Mouse (Mus musculus) liver, embryonic 15.5 days (tissue): Measurements from ENCODE around the gene Oprl1. TPM values are rescaled to one million over a fixed set of nuclear protein-coding genes. Genes with fewer than 3 reads are reported as not detected.

Experiments used
- ATAC-seq: fragments of 200-750 bp; cut with Nextera tagmentation; 2 replicates; pipeline ENCODE4 v1.8.0; 2017; ENCODE audit warnings: moderate number of reproducible peaks, mild to moderate bottlenecking, moderate library complexity; ENCODE audit not compliant: insufficient read depth
- H3K27ac ChIP-seq: fragments of 300-500 bp; sonication (generic); replicated peaks from 2 replicates; pipeline ENCODE4 v1.5.1; 2015; ENCODE audit warnings: mild to moderate bottlenecking, inconsistent platforms
- H3K27me3 ChIP-seq: fragments of 300-500 bp; sonication (generic); 2 replicates; pipeline ENCODE4 v1.6.1; 2015; ENCODE audit warnings: mild to moderate bottlenecking, inconsistent platforms
- H3K36me3 ChIP-seq: fragments of 300-500 bp; sonication (generic); replicated peaks from 2 replicates; pipeline ENCODE4 v1.6.1; 2015; ENCODE audit warnings: moderate library complexity, mild to moderate bottlenecking, inconsistent platforms
- H3K4me1 ChIP-seq: fragments of 300-500 bp; sonication (generic); replicated peaks from 2 replicates; pipeline ENCODE4 v1.6.1; 2015; ENCODE audit warnings: inconsistent platforms
- H3K4me2 ChIP-seq: fragments of 300-500 bp; sonication (generic); 2 replicates; pipeline ENCODE4 v1.6.1; 2015; ENCODE audit warnings: moderate library complexity, mild to moderate bottlenecking, inconsistent platforms
- H3K4me3 ChIP-seq: fragments of 300-500 bp; sonication (generic); replicated peaks from 2 replicates; pipeline ENCODE4 v1.5.1; 2015; ENCODE audit warnings: mild to moderate bottlenecking, inconsistent platforms
- H3K9ac ChIP-seq: fragments of 300-500 bp; sonication (generic); 2 replicates; pipeline ENCODE4 v1.6.1; 2015; ENCODE audit warnings: moderate library complexity, mild to moderate bottlenecking, inconsistent platforms
- H3K9me3 ChIP-seq: fragments of 300-500 bp; sonication (generic); replicated peaks from 2 replicates; pipeline ENCODE4 v1.6.1; 2016; ENCODE audit warnings: inconsistent platforms
- WGBS: fragments of 180-500 bp; shearing (Covaris S2); methylation state at CpG from one replicate; pipeline ENCODE4 v1.1.7; 2015; ENCODE audit warnings: mixed read lengths; ENCODE audit not compliant: insufficient replicate concordance; 5-methylcytosine and 5-hydroxymethylcytosine counted together
- polyA plus RNA-seq: library from polyadenylated mRNA; unstranded; fragments of >200 nt; fragmentation: Nextera tagmentation; extraction: Ambion mirVana; gene quantifications from 2 replicates; pipeline ENCODE4 v1.2.1, GENCODE M21; 2015

Gene Oprl1
- polyA plus RNA-seq, 1 experiment from 2014 or later = 0.23 TPM

DNA sequence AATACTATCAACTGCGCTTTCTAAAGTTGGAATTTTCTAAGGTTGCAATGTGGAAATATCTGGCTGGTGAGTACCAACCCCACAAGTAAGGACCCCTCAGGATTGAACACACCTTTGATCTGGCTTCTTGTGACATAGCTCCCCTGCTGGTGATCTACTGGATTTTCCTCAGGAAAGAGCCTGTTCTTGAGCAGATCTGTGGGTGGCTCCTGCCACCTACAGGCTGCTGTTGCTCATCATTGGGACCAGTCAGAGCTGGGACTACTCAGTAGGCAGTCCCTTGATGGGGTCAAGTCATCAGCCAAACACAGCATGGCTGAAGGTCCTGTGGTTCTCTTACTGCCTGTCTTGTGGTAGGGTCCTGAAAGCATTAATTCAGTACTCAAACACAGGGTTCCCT, 36.0 kb upstream of the Oprl1 start:
- Histone ChIP-seq H3K9ac (no peak overlapping the region), H3K9me3 (no peaks in the 10 kb centered on the region), H3K27me3 (peaks cover 34% of the 10 kb centered on the region), H3K36me3 (no peaks in the 10 kb centered on the region), H3K4me1 (peaks cover 33% of the 10 kb centered on the region), H3K4me3 (no peak overlapping the region), H3K4me2 (no peak overlapping the region; the same call in 1 of the 2 replicates), H3K27ac (no peak overlapping the region)
- 59% methylated on average over 1 of the region's 1 CpGs for WGBS
- peak; percentile 53 for ATAC-seq

DNA sequence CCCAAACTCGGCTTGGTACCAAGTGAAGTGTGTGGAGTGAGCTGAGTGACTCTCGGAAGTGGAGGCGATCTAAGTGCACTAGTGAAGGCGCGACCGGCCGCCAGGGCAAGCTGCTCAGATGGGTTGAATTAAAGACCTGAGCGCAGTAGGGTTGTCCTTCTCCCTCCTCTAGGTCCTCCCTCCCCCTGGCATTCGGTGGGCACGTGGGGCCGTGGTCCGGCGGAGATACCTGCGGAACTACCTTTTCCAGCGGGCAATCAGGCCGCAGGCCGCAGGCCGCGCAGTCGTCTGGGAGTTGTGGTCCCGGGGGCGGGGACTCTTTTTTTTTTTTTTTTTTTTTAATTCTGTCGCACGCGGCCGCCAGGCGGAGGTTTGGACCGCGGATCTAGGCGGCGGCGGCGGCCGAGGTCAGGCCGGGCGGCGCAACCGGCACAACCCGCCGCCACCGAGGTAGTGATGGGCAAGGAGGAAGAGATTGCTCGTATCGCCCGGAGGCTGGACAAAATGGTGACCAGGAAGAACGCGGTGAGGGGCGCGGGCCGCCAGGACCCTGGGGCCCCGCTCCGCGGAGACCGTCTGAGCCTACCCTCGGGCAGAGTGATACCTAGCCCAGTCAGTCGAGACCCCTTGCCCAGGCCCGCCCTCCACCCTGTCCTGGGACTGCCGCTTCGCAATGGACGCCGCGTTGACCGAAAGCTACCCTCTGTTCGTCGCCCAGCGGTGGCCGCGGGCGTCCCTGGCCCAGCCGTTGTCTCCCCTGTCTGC, 34.7 kb upstream of the Oprl1 start, which contains the start of gene Tcea2:
Gene Tcea2, plus strand, starts transcription at position 360 of the 765 bp plus-strand sequence.
- Histone ChIP-seq H3K4me1 (peaks cover 32% of the 10 kb centered on the region), H3K27me3 (peaks cover 21% of the 10 kb centered on the region), H3K36me3 (no peaks in the 10 kb centered on the region; the same call in 1 of the 2 replicates), H3K4me2 (peak within 1 kb of the TSS; percentile 81), H3K4me3 (peak within 1 kb of the TSS; percentile 60), H3K9me3 (no peaks in the 10 kb centered on the region), H3K27ac (no peak within 1 kb of the TSS), H3K9ac (peak within 1 kb of the TSS; percentile 54)
- under 1% methylated on average over 62 of the region's 69 CpGs for WGBS
- ATAC-seq = peak; percentile 22; the same call in 1 of the 2 replicates

DNA sequence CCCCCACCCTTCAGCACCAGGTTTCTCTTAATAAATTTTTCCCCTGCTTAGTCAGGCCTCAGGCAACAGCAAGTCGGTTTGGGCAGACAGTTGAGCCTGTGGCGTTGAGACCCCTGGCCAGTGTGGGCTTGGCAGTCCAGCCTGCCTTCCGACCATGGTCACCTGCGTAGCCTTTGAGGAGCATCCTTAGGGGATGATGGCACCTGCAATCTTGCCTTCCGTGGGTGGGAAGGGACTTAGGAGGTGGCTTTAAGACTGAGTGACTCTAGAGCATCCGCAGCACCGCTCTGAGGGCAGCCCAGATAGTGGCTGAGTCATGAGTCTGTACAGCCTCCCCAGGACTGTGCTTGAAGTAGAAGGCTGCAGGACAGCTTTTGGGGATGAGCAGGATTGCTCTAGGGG, 34.1 kb upstream of the Oprl1 start:
- Histone ChIP-seq H3K4me3 (peak overlapping the region; percentile 60), H3K9me3 (no peaks in the 10 kb centered on the region), H3K9ac (peak overlapping the region; percentile 54), H3K4me1 (peaks cover 26% of the 10 kb centered on the region), H3K27ac (no peak overlapping the region), H3K4me2 (peak overlapping the region; percentile 81), H3K36me3 (no peaks in the 10 kb centered on the region; the same call in 1 of the 2 replicates), H3K27me3 (peaks cover 15% of the 10 kb centered on the region)
- no peak for ATAC-seq
- 14% methylated on average over 7 of the region's 7 CpGs for WGBS

DNA sequence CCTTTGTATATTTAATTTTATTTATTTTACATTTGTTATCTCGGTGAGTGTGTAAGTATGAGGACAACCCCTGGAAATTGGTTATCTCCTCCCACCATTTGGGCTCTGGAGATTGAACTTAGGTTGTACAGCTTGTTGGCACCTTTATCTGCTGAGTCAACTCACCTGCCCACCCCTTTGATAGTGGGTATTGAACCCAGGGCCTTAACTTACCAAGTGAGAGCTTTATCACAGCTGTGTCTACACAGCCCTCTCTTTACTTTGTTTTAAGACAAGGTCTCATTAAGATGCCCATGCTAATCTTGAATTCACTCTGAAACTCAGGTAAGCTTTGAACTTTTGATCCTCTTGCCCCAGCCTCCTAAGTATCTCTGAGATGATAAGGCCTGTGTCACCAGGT, 32.8 kb upstream of the Oprl1 start:
- no peak overlapping the region for H3K9ac ChIP-seq
- no peaks in the 10 kb centered on the region; the same call in 1 of the 2 replicates for H3K36me3 ChIP-seq
- H3K4me3 ChIP-seq = no peak overlapping the region
- no peak overlapping the region for H3K4me2 ChIP-seq
- H3K27ac ChIP-seq = no peak overlapping the region
- ATAC-seq = no peak
- H3K4me1 ChIP-seq = peaks cover 25% of the 10 kb centered on the region
- peaks cover 14% of the 10 kb centered on the region for H3K27me3 ChIP-seq
- 29% methylated on average over 1 of the region's 1 CpGs for WGBS
- no peaks in the 10 kb centered on the region for H3K9me3 ChIP-seq

DNA sequence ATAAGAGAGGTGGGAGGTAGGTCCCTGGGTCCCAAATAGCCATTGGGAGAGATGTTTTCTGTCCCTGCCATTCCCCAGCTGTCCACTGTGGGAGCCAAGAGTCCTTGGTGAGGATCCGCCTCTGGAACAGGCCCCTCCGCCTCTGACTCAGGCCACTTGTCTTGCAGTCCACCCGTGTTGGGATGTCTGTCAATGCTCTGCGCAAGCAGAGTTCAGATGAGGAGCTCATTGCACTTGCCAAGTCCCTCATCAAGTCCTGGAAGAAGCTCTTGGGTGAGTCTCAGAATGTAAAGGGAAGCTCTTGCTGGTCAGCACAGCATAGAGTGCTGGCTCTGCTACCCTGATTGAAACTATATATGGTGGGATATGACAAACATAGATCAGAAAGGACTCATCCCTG, 31.4 kb upstream of the Oprl1 start:
- no peak for ATAC-seq
- no peaks in the 10 kb centered on the region; the same call in 1 of the 2 replicates for H3K36me3 ChIP-seq
- 64% methylated on average over 4 of the region's 4 CpGs for WGBS
- H3K27me3 ChIP-seq = peaks cover 14% of the 10 kb centered on the region
- no peak overlapping the region for H3K4me3 ChIP-seq
- H3K9ac ChIP-seq = no peak overlapping the region
- no peak overlapping the region for H3K4me2 ChIP-seq
- no peaks in the 10 kb centered on the region for H3K9me3 ChIP-seq
- H3K27ac ChIP-seq = no peak overlapping the region
- H3K4me1 ChIP-seq = peaks cover 25% of the 10 kb centered on the region

DNA sequence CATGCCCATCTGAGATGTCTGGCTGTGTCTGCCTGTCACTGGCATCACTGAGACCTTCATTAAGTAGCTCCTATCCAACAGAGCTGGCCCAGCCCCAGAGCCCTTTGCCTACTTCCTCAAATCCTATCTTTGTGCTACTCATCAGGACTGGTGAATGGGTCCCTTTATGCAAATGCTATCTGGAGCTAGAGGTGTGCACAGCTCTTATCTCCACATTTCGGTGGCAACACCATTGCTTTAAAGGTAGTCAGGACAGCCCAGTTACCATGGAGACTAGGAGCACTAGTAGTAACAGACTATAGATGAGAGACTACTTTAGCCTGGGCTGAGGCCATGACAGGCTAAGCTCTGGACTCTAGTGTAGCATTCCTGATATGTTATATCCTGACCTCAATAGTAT, 30.1 kb upstream of the Oprl1 start:
- Histone ChIP-seq H3K4me3 (no peak overlapping the region), H3K9ac (no peak overlapping the region), H3K4me1 (peaks cover 17% of the 10 kb centered on the region), H3K36me3 (peaks cover 4% of the 10 kb centered on the region; the same call in 1 of the 2 replicates), H3K27ac (no peak overlapping the region), H3K27me3 (peaks cover 14% of the 10 kb centered on the region), H3K9me3 (no peaks in the 10 kb centered on the region), H3K4me2 (no peak overlapping the region)
- 21% methylated on average over 1 of the region's 1 CpGs for WGBS
- no peak for ATAC-seq

DNA sequence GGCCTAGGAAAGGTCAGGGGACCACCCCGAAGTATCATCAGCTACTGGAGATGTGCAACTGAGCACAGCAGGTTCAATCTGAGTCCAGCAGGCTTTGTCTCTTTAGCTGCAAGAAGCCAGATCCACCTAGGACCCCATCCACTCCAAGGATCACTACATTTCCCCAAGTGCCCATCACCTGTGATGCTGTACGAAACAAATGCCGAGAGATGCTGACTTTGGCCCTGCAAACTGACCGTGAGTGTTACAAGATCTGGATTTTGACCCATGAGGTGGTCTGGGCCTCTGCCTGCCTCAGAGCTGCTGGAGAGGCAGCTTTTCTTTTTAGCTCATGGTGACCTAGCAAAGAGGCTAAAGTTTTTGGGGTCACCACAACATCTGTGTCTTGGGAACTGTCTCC, 29.1 kb upstream of the Oprl1 start:
- WGBS = 67% methylated on average over 4 of the region's 4 CpGs
- no peak overlapping the region for H3K4me3 ChIP-seq
- H3K27ac ChIP-seq = no peak overlapping the region
- H3K27me3 ChIP-seq = peaks cover 8% of the 10 kb centered on the region
- no peak for ATAC-seq
- no peak overlapping the region for H3K4me2 ChIP-seq
- peaks cover 7% of the 10 kb centered on the region for H3K4me1 ChIP-seq
- peaks cover 4% of the 10 kb centered on the region; the same call in 1 of the 2 replicates for H3K36me3 ChIP-seq
- H3K9me3 ChIP-seq = no peaks in the 10 kb centered on the region
- H3K9ac ChIP-seq = no peak overlapping the region

DNA sequence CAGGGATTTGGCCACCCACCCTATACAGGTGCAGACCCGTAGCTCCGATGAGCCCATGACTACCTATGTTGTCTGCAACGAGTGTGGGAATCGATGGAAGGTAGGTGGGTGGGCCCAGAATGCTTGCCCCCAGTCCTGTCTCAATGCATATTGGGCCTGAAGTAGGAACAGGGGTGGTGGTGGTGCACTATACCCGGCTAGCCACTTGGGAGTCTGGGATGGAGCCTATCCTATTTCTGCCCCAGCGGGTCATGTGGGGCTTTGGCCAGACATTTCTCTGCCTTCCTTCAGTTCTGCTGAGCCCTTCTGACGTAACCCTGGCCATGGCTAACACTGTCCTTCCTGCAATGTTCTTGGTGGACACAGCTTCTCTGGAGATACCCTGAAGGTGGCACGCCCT, 27.2 kb upstream of the Oprl1 start:
- H3K4me2 ChIP-seq = no peak overlapping the region
- no peak for ATAC-seq
- WGBS = 71% methylated on average over 8 of the region's 8 CpGs
- no peak overlapping the region for H3K9ac ChIP-seq
- H3K36me3 ChIP-seq = peaks cover 4% of the 10 kb centered on the region; the same call in 1 of the 2 replicates
- H3K27me3 ChIP-seq = peaks cover 2% of the 10 kb centered on the region
- H3K4me3 ChIP-seq = no peak overlapping the region
- H3K9me3 ChIP-seq = no peaks in the 10 kb centered on the region
- no peaks in the 10 kb centered on the region; the same call in 1 of the 2 replicates for H3K4me1 ChIP-seq
- H3K27ac ChIP-seq = no peak overlapping the region

DNA sequence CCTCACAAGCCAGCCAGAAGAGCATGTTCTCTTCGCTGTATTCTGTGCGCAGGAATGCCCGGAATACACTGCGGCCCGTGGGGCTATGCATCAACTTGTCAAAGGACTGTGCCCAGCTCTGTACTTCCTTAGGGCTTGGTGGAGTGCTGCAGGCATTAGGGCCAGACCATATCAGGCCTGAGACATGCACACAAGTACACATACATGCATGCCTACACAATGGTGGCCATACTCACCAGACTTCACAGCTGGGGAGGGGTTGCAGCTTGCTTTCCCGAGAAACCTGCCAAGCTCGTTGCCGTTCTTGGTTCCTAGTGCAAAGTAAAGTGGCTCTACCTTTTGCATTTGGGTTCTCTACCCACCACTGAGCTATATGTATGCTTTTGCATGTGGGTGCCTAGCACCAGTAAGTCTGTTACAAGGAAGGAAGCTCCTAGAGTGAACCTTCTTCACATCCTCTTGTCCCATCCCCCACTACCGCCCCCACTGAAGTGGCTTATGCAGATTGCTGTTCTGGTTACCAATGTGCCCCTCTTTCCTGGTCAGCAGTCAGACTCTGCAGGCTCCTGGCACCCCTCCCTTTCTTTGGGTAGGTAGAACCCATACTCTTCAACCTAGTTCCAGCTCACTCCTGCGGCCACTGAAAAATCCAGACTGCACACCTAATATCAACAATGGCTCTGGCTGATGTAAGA, 25.2 kb upstream of the Oprl1 start:
- peaks cover 7% of the 10 kb centered on the region for H3K4me1 ChIP-seq
- H3K4me2 ChIP-seq = no peak overlapping the region
- peaks cover 4% of the 10 kb centered on the region; the same call in 1 of the 2 replicates for H3K36me3 ChIP-seq
- H3K4me3 ChIP-seq = no peak overlapping the region
- H3K27me3 ChIP-seq = peaks cover 22% of the 10 kb centered on the region
- 74% methylated on average over 10 of the region's 10 CpGs for WGBS
- no peak for ATAC-seq
- no peaks in the 10 kb centered on the region for H3K9me3 ChIP-seq
- H3K27ac ChIP-seq = no peak overlapping the region
- H3K9ac ChIP-seq = no peak overlapping the region

DNA sequence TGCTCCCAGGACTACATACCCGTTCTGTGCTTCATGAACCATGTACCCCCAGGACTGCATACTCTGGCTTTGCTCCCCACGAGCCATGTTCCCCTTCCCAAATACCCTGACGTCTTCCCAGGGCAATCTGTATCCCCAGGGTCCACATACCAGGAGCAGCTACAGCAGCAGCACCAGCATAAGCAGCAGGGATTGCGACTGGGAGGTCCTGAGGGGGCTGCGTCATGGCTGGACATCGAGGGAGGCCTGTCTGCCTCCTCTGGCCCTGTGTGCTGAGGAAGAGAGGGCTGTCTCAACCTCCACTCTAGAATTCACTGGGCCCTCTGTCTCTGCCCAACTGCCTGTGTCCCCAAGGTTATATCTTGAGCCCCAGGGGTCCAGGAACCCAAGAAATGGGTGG, 23.7 kb upstream of the Oprl1 start:
- Histone ChIP-seq H3K4me1 (peaks cover 7% of the 10 kb centered on the region), H3K27me3 (peaks cover 29% of the 10 kb centered on the region), H3K4me3 (peak overlapping the region; percentile 31), H3K9me3 (no peaks in the 10 kb centered on the region), H3K36me3 (0 out of 2 replicates have a peak, but pooled peaks cover 4% of the 10 kb centered on the region), H3K9ac (no peak overlapping the region), H3K27ac (0 out of 2 replicates have a peak overlapping the region, but pooled peaks have one; percentile 0), H3K4me2 (peak overlapping the region; percentile 74)
- ATAC-seq = no peak
- WGBS = 61% methylated on average over 6 of the region's 6 CpGs

DNA sequence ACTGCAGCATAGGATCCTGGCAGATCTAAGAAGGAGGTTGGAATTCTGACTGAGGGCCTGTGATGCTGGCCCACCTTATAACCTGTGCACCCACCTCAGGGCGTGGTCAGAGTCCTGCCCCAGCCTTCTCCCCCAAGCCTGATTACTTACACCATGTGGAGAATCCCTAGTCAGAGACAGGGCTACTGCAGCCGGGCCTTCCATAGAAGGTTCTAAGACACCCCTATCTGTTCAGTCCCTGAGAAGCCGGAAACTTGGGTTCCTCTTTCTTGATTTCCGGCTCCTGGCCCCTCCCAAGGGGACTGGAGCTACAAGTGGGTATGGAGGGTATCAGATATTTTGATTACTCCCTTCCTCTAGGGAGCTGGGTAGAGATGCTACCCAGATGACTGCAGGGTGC, 23.2 kb upstream of the Oprl1 start:
- no peak overlapping the region for H3K9ac ChIP-seq
- 0 out of 2 replicates have a peak, but pooled peaks cover 4% of the 10 kb centered on the region for H3K36me3 ChIP-seq
- 23% methylated on average over 4 of the region's 4 CpGs for whole genome bisulfite sequencing
- H3K9me3 ChIP-seq = no peaks in the 10 kb centered on the region
- peak overlapping the region; percentile 57 for H3K4me3 ChIP-seq
- H3K4me1 ChIP-seq = peaks cover 7% of the 10 kb centered on the region
- 0 out of 2 replicates have a peak overlapping the region, but pooled peaks have one; percentile 0 for H3K27ac ChIP-seq
- H3K4me2 ChIP-seq = peak overlapping the region; percentile 74
- ATAC-seq = no peak
- peaks cover 29% of the 10 kb centered on the region for H3K27me3 ChIP-seq
